Mouse (Mus musculus) right cerebral cortex, postnatal 25 days (tissue): ENCODE data around the gene Ndufv2.

Experiments
- DNase-seq: peaks from one replicate; pipeline ENCODE4 v3.0.0; 2022

The Ndufv2 gene

GRCm38 (mm10) chr17:66101380-66102330 is at the start of gene Ndufv2:
Gene Ndufv2 (minus strand): TSS chr17:66101559.
- peak; percentile 92 for DNase-seq

GRCm38 (mm10) chr17:66131212-66131611 is 29.9 kb upstream of the Ndufv2 start:
- no peak for DNase-seq

GRCm38 (mm10) chr17:66130371-66130770 is 29.0 kb upstream of the Ndufv2 start:
- DNase-seq = no peak

GRCm38 (mm10) chr17:66125211-66125610 is 23.9 kb upstream of the Ndufv2 start:
- DNase-seq = no peak

- DNase-seq = no peak
Observed at GRCm38 (mm10) chr17:66123816-66124610, 22.7 kb upstream of the Ndufv2 start.

- peak; percentile 90 for DNase-seq
Observed at GRCm38 (mm10) chr17:66123066-66123815, 21.9 kb upstream of the Ndufv2 start, which contains the start of gene Ddx11. Gene Ddx11 (plus strand): TSS chr17:66123520.

GRCm38 (mm10) chr17:66120701-66121100 is 19.3 kb upstream of the Ndufv2 start:
- DNase-seq = no peak

- no peak for DNase-seq
Observed at GRCm38 (mm10) chr17:66118991-66119390, 17.6 kb upstream of the Ndufv2 start.

- DNase-seq = no peak
Observed at GRCm38 (mm10) chr17:66112166-66112565, 10.8 kb upstream of the Ndufv2 start.

GRCm38 (mm10) chr17:66111402-66111959 is 10.1 kb upstream of the Ndufv2 start, which contains the start of gene Washc1:
Gene Washc1 (plus strand): TSS chr17:66111545.
- peak; percentile 86 for DNase-seq

- DNase-seq = no peak
Observed at GRCm38 (mm10) chr17:66110746-66111145, 9.4 kb upstream of the Ndufv2 start.

- DNase-seq = no peak
Observed at GRCm38 (mm10) chr17:66108198-66108597, 6.8 kb upstream of the Ndufv2 start.

GRCm38 (mm10) chr17:66107466-66107865 is 6.1 kb upstream of the Ndufv2 start:
- DNase-seq = no peak

GRCm38 (mm10) chr17:66106601-66107267 is 5.4 kb upstream of the Ndufv2 start:
- peak; percentile 18 for DNase-seq

- DNase-seq = no peak
Observed at GRCm38 (mm10) chr17:66104076-66104475, 2.7 kb upstream of the Ndufv2 start.

- DNase-seq = no peak
Observed at GRCm38 (mm10) chr17:66100566-66101379, 586 bp downstream of the Ndufv2 start.

- no peak for DNase-seq
Observed at GRCm38 (mm10) chr17:66092664-66093063, 8.7 kb downstream of the Ndufv2 start.

GRCm38 (mm10) chr17:66092065-66092464 is 9.3 kb downstream of the Ndufv2 start:
- no peak for DNase-seq

- no peak for DNase-seq
Observed at GRCm38 (mm10) chr17:66091392-66091791, 10.0 kb downstream of the Ndufv2 start.

GRCm38 (mm10) chr17:66090251-66090650 is 11.1 kb downstream of the Ndufv2 start:
- no peak for DNase-seq

- no peak for DNase-seq
Observed at GRCm38 (mm10) chr17:66085038-66085437, 16.3 kb downstream of the Ndufv2 start.
